Mouse (Mus musculus): ENCODE data around the gene Narfl.

- TF ChIP-seq HCFC1 (IDR thresholded peaks at IDR 0.05; ENCODE audit: low read depth, low read length) = peak; percentile 39; the same call in 1 of the 2 replicates
- no peak for TF ChIP-seq CTCF (IDR thresholded peaks at IDR 0.05 in 2 of 3, conservative IDR thresholded peaks at IDR 0.05 in 1 of 3; ENCODE audit: control insufficient read depth in 1 of 3, insufficient read depth in 1 of 3, low read depth in 2 of 3, low read length in 3 of 3, poor library complexity in 1 of 3, severe bottlenecking in 1 of 3)
These were observed 23.4 kb downstream of the Narfl start, which contains the start of gene Metrn for GRCm38 (mm10) chr17:25796951-25797369.
